Mouse (Mus musculus): ENCODE data around the gene Slc39a7. TPM values are rescaled to one million over a fixed set of nuclear protein-coding genes. Genes with fewer than 3 reads are reported as not detected.
A peak's percentile ranks its signal among the peaks of the same experiment; 100 is the strongest.

Slc39a7 gene
- polyA plus RNA-seq, 1 experiment from 2014 or later: 179 TPM

DNA sequence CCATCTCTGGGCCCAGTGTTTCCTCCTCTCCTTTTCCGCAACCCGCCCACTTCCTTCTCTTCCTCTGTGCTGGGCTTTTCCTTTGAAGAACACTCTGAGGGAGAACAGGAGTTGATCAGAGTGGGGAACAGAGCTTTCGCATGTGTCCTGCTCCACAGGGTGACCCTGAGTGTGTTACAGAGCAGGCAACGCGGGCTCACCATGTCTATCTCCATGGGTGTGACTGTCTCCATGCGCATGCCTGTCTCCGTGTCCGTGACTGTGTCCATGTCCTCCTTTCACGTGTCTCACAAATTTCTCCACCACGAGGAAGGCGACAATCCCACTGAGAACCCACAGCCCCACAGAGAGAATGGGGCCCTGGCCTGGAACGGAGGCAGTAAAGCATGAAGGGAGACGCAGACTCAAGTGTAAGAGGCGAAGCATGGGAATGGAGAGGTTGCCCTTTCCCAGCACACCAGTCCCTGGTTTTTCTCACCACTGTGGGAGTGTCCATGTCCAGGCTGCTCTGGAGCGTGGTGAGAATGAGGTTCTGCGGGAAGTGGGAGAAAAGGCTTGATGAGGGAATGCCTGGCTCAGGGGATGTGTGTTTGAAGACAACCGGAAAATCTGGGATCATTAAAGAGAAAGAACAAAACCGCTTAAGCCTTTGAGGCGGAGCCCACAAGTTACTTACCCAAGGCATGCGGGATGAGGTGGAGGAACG lies 1.4 kb downstream of the Slc39a7 start:
- Histone ChIP-seq H3K9ac (replicated peaks) (peak overlapping the region; percentile 94), H3K9me3 (no peaks in the 10 kb centered on the region), H3K4me2 (peak overlapping the region; percentile 99), H3K4me3 (replicated peaks) (peak overlapping the region; percentile 88), H3K27ac (no peak overlapping the region), H3K4me1 (replicated peaks) (peaks cover 66% of the 10 kb centered on the region), H3K36me3 (peaks cover 45% of the 10 kb centered on the region), H3K27me3 (no peaks in the 10 kb centered on the region)
- no peak for ATAC-seq (ENCODE audit: insufficient number of reproducible peaks, insufficient read depth, low FRiP score, low TSS enrichment, low read depth)
- 83% methylated on average over 21 of the region's 21 CpGs for WGBS

- Histone ChIP-seq H3K27ac (0 out of 2 replicates have a peak overlapping the region, but pooled peaks have one; percentile 69), H3K4me1 (replicated peaks) (peaks cover 66% of the 10 kb centered on the region), H3K9ac (replicated peaks) (no peak overlapping the region)
Observed at GRCm38 (mm10) chr17:34029150-34029889, 2.2 kb downstream of the Slc39a7 start.

DNA sequence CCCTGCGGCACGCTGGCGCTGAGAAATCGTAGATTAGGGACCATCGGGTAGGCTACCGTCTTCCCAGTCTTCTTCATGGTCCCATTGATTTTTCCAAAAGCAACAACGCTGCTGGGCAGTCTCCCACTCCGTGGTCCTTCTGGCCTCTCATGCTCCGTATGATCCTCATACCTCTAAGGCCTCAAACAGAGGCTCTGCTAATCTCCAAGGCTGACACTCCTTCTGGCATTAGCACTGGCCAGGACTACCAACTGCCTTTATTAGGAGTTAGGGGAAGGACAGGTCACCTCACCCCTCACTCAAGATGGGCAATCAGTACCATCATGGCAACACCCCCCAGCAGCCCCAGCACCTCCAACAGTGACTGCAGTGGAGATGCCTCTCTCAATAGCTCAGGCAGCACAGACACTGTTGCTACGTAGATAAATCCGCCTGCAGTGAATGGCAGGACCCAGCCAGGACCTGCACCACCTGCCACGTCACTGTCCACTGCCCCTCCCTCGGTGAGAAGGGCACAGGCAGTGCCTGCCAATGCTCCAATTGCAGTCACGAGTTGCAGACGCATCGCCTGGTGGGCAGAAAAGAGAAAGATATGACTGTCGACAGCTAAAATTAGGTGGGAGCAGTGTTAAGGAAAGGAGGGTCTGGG lies 2.9 kb downstream of the Slc39a7 start:
- H3K9me3 ChIP-seq: no peaks in the 10 kb centered on the region
- WGBS: 73% methylated on average over 17 of the region's 17 CpGs
- peaks cover 71% of the 10 kb centered on the region for H3K4me1 ChIP-seq (replicated peaks)
- H3K27ac ChIP-seq: peak overlapping the region; percentile 69
- no peak overlapping the region for H3K9ac ChIP-seq (replicated peaks)
- H3K36me3 ChIP-seq: peaks cover 31% of the 10 kb centered on the region
- peak overlapping the region; percentile 87 for H3K4me3 ChIP-seq (replicated peaks)
- H3K27me3 ChIP-seq: no peaks in the 10 kb centered on the region
- peak overlapping the region; percentile 99 for H3K4me2 ChIP-seq
- ATAC-seq (ENCODE audit: insufficient number of reproducible peaks, insufficient read depth, low FRiP score, low TSS enrichment, low read depth): no peak

More at GRCm38 (mm10) chr17:34029150-34029889, 2.2 kb downstream of the Slc39a7 start:
- Histone ChIP-seq H3K4me2 (peak overlapping the region; percentile 99), H3K27me3 (no peaks in the 10 kb centered on the region), H3K36me3 (peaks cover 38% of the 10 kb centered on the region), H3K9me3 (no peaks in the 10 kb centered on the region), H3K4me3 (replicated peaks) (peak overlapping the region; percentile 88)
- WGBS: 90% methylated on average over 18 of the region's 18 CpGs
- no peak for ATAC-seq (ENCODE audit: insufficient number of reproducible peaks, insufficient read depth, low FRiP score, low TSS enrichment, low read depth)

DNA sequence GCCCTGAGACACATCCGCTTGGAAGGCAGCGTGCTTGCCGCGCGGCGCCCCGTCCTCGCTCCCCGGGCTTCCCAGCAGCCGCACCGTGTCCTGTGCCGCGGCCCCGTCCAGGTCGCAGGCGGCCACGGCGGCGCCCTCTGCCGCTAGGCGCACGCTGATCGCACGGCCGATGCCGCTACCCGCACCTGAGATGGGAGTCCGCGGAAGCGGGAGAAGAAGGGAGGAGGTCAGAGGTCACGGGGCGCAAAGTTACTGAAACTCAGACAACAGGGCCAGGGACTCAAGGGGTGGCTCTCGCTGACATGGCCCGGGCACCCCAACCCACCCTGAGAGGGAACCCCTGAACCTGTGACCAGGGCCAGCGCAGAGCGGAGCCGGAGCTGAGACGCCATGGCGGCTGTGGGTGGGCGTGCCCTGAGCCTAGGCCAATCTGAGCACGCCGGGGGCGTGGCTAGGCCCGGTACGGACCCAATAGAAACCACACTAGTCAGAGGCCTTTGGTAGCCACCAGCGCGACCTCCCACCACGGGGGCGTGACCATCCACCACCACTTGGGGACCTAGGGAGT lies 3.7 kb downstream of the Slc39a7 start, which contains the start of gene H2-Ke6:
TSS of gene H2-Ke6 (minus strand) at position 405 of the 568 bp plus-strand sequence.
- H3K4me2 ChIP-seq: peak within 1 kb of the TSS; percentile 99
- WGBS: under 1% methylated on average over 47 of the region's 49 CpGs
- peaks cover 66% of the 10 kb centered on the region for H3K4me1 ChIP-seq (replicated peaks)
- ATAC-seq (ENCODE audit: insufficient number of reproducible peaks, insufficient read depth, low FRiP score, low TSS enrichment, low read depth): peak; percentile 75
- H3K9me3 ChIP-seq: no peaks in the 10 kb centered on the region
- peak within 1 kb of the TSS; percentile 73 for H3K9ac ChIP-seq (replicated peaks)
- H3K36me3 ChIP-seq: peaks cover 31% of the 10 kb centered on the region
- H3K4me3 ChIP-seq (replicated peaks): peak within 1 kb of the TSS; percentile 87
- peak within 1 kb of the TSS; percentile 88 for H3K27ac ChIP-seq
- H3K27me3 ChIP-seq: no peaks in the 10 kb centered on the region

DNA sequence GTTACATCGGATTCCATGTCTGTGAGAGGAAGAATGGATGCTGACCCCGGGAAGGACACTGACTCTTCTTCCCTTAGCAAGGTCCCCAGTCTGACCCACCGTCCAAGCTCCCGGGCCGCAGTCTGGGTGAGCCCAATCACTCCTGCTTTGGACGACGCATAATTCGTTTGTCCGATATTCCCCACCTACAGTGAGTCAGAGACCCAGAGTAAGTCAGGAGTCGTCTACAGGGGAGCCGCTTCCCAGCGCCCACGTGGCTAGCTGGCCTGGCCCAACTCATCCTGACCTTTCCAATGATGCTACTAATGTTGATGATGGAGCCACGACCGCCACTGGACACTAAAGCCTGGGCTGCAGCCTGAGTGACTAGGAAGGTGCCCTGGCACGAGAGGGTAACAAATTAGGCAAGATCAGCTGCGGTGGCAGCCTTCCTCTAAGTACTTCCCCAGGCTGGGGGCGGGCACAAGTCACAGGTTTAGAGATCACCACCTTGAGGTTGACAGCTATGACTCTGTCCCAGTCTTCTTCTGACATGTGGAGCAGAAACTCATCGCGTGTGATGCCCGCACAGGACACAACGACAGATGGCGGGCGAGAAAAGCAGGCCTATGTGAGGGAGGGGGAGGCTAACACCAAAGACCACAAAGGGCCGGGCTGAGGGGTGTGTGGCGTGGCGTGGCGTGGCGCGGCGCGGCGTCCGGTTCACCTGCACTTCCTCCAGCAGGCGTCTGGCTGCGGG lies 4.4 kb downstream of the Slc39a7 start:
- 9% methylated on average over 36 of the region's 36 CpGs for WGBS
- H3K4me1 ChIP-seq (replicated peaks): peaks cover 62% of the 10 kb centered on the region
- no peaks in the 10 kb centered on the region for H3K9me3 ChIP-seq
- H3K27ac ChIP-seq: peak overlapping the region; percentile 88
- H3K9ac ChIP-seq (replicated peaks): peak overlapping the region; percentile 73
- H3K36me3 ChIP-seq: peaks cover 38% of the 10 kb centered on the region
- no peak for ATAC-seq (ENCODE audit: insufficient number of reproducible peaks, insufficient read depth, low FRiP score, low TSS enrichment, low read depth)
- H3K4me2 ChIP-seq: peak overlapping the region; percentile 99
- peak overlapping the region; percentile 87 for H3K4me3 ChIP-seq (replicated peaks)
- H3K27me3 ChIP-seq: no peaks in the 10 kb centered on the region

DNA sequence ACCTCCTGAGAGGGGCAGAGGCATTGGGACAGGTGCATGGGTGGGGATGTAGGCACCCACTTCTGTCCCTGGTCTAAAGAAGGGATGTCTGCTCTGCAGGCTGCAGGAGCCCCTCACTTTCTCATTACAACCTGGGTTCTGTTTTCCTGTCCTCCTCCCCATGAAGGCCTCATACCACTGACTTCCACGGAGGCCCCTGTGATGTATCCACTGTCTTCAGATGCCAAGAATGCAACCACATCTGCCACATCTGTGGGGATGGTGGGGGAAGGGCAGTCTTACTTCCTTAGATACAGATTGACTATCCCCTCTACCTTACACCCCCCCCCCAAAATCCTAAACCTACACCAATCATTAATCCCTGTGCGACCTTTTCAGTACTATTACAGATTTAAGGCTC lies 5.3 kb downstream of the Slc39a7 start:
- no peak for ATAC-seq (ENCODE audit: insufficient number of reproducible peaks, insufficient read depth, low FRiP score, low TSS enrichment, low read depth)
- 43% methylated on average over 2 of the region's 2 CpGs for WGBS
- peak overlapping the region; percentile 99 for H3K4me2 ChIP-seq
- H3K36me3 ChIP-seq: peaks cover 46% of the 10 kb centered on the region
- peak overlapping the region; percentile 73; the same call in 1 of the 2 replicates for H3K9ac ChIP-seq (replicated peaks)
- H3K27ac ChIP-seq: no peak overlapping the region
- peak overlapping the region; percentile 87; the same call in 1 of the 2 replicates for H3K4me3 ChIP-seq (replicated peaks)
- H3K27me3 ChIP-seq: no peaks in the 10 kb centered on the region
- H3K9me3 ChIP-seq: no peaks in the 10 kb centered on the region
- H3K4me1 ChIP-seq (replicated peaks): peaks cover 62% of the 10 kb centered on the region

GRCm38 (mm10) chr17:34025756-34026151 lies 5.7 kb downstream of the Slc39a7 start:
- Histone ChIP-seq H3K36me3 (peaks cover 51% of the 10 kb centered on the region), H3K9me3 (peaks cover 3% of the 10 kb centered on the region; the same call in 1 of the 2 replicates), H3K4me1 (replicated peaks) (peaks cover 60% of the 10 kb centered on the region), H3K9ac (replicated peaks) (peak overlapping the region; percentile 93; the same call in 1 of the 2 replicates), H3K4me3 (replicated peaks) (peak overlapping the region; percentile 87), H3K27me3 (no peaks in the 10 kb centered on the region), H3K4me2 (peak overlapping the region; percentile 99), H3K27ac (0 out of 2 replicates have a peak overlapping the region, but pooled peaks have one; percentile 93)
- ATAC-seq (ENCODE audit: insufficient number of reproducible peaks, insufficient read depth, low FRiP score, low TSS enrichment, low read depth): no peak
- WGBS: 10% methylated on average over 7 of the region's 7 CpGs

- Histone ChIP-seq H3K9ac (replicated peaks) (peak overlapping the region; percentile 93), H3K36me3 (peaks cover 50% of the 10 kb centered on the region), H3K27me3 (no peaks in the 10 kb centered on the region), H3K4me1 (replicated peaks) (peaks cover 53% of the 10 kb centered on the region), H3K4me3 (replicated peaks) (peak overlapping the region; percentile 87), H3K4me2 (peak overlapping the region; percentile 99), H3K9me3 (peaks cover 6% of the 10 kb centered on the region; the same call in 1 of the 2 replicates), H3K27ac (peak overlapping the region; percentile 93)
- under 1% methylated on average over 57 of the region's 57 CpGs for WGBS
- no peak for ATAC-seq (ENCODE audit: insufficient number of reproducible peaks, insufficient read depth, low FRiP score, low TSS enrichment, low read depth)
Observed at GRCm38 (mm10) chr17:34024861-34025755, 6.4 kb downstream of the Slc39a7 start.

GRCm38 (mm10) chr17:34024317-34024821 lies 7.1 kb downstream of the Slc39a7 start, which contains the start of gene Ring1:
Gene Ring1 (minus strand): TSS chr17:34024680.
- Histone ChIP-seq H3K9me3 (peaks cover 13% of the 10 kb centered on the region), H3K36me3 (peaks cover 47% of the 10 kb centered on the region), H3K4me2 (peak within 1 kb of the TSS; percentile 99), H3K4me3 (replicated peaks) (peak within 1 kb of the TSS; percentile 87), H3K27me3 (no peaks in the 10 kb centered on the region), H3K4me1 (replicated peaks) (peaks cover 46% of the 10 kb centered on the region), H3K27ac (peak within 1 kb of the TSS; percentile 93), H3K9ac (replicated peaks) (peak within 1 kb of the TSS; percentile 93)
- ATAC-seq (ENCODE audit: insufficient number of reproducible peaks, insufficient read depth, low FRiP score, low TSS enrichment, low read depth): peak; percentile 66
- under 1% methylated on average over 58 of the region's 58 CpGs for WGBS

Measured in limb, embryonic 12.5 days (tissue).